Mouse (Mus musculus) limb, embryonic 11.5 days (tissue): ENCODE data around the gene Col6a3. TPM values are rescaled to one million over a fixed set of nuclear protein-coding genes. Genes with fewer than 3 reads are reported as not detected.
A peak's percentile ranks its signal among the peaks of the same experiment; 100 is the strongest.

Experiments used
- ATAC-seq: fragments of 200-750 bp; cut with Nextera tagmentation; 2 replicates; pipeline ENCODE4 v1.8.0; 2017; ENCODE audit warnings: low read depth; ENCODE audit not compliant: insufficient number of reproducible peaks, low FRiP score, low TSS enrichment
- DNase-seq: peaks from one replicate; pipeline ENCODE4 v3.0.0-alpha.2; 2015; ENCODE audit warnings: low spot score
- H3K27ac ChIP-seq: fragments of 300-500 bp; sonication (generic); replicated peaks from 2 replicates; pipeline ENCODE4 v1.5.1; 2014; ENCODE audit warnings: low read depth, mild to moderate bottlenecking, low read length
- H3K27me3 ChIP-seq: fragments of 300-500 bp; sonication (generic); 2 replicates; pipeline ENCODE4 v1.6.1; 2014; ENCODE audit warnings: mild to moderate bottlenecking, low read length, mixed read lengths; ENCODE audit not compliant: control insufficient read depth, insufficient read depth
- H3K36me3 ChIP-seq: fragments of 300-500 bp; sonication (generic); 2 replicates; pipeline ENCODE4 v1.6.1; 2014; ENCODE audit warnings: mild to moderate bottlenecking, low read length, moderate library complexity, mixed read lengths; ENCODE audit not compliant: control insufficient read depth, insufficient read depth
- H3K4me1 ChIP-seq: fragments of 300-500 bp; sonication (generic); 2 replicates; pipeline ENCODE4 v1.6.1; 2014; ENCODE audit warnings: low read length, mixed read lengths; ENCODE audit not compliant: control insufficient read depth, insufficient read depth
- H3K4me2 ChIP-seq: fragments of 300-500 bp; sonication (generic); 2 replicates; pipeline ENCODE4 v1.6.1; 2014; ENCODE audit warnings: low read depth, mild to moderate bottlenecking, moderate library complexity; ENCODE audit not compliant: severe bottlenecking
- H3K4me3 ChIP-seq: fragments of 300-500 bp; sonication (generic); 2 replicates; pipeline ENCODE4 v1.5.1; 2014; ENCODE audit warnings: low read depth, low read length
- H3K9ac ChIP-seq: fragments of 300-500 bp; sonication (generic); 2 replicates; pipeline ENCODE4 v1.6.1; 2014; ENCODE audit warnings: mild to moderate bottlenecking, low read length
- H3K9me3 ChIP-seq: fragments of 300-500 bp; sonication (generic); 2 replicates; pipeline ENCODE4 v1.6.1; 2016; ENCODE audit warnings: low read length; ENCODE audit not compliant: control insufficient read depth
- WGBS: fragments of 180-500 bp; shearing (Covaris S2); extraction: QIAGEN DNeasy Blood & Tissue Kit; methylation state at CpG from one replicate; pipeline ENCODE4 v1.1.7; 2014; 5-methylcytosine and 5-hydroxymethylcytosine counted together
- polyA plus RNA-seq: library from polyadenylated mRNA; unstranded; fragments of >200 nt; fragmentation: Nextera tagmentation; extraction: Ambion mirVana; gene quantifications from 2 replicates; pipeline ENCODE4 v1.2.1, GENCODE M21; 2014

The Col6a3 gene
- polyA plus RNA-seq = 7.5 and 10.3 TPM in 2 replicates

GRCm38 (mm10) chr1:90843836-90844235, at the start of gene Col6a3:
TSS of gene Col6a3 (minus strand) at chr1:90843971.
- peak within 1 kb of the TSS; percentile 30; the same call in 1 of the 2 replicates for H3K4me2 ChIP-seq
- no peaks in the 10 kb centered on the region for H3K36me3 ChIP-seq
- WGBS = 22% methylated on average over 4 of the region's 4 CpGs
- H3K9me3 ChIP-seq = no peaks in the 10 kb centered on the region
- H3K27ac ChIP-seq = no peak within 1 kb of the TSS
- peak; percentile 37 for DNase-seq
- H3K4me3 ChIP-seq = no peak within 1 kb of the TSS
- H3K27me3 ChIP-seq = no peaks in the 10 kb centered on the region
- peak; percentile 45; the same call in 1 of the 2 replicates for ATAC-seq
- no peak within 1 kb of the TSS for H3K9ac ChIP-seq
- peaks cover 19% of the 10 kb centered on the region for H3K4me1 ChIP-seq

DNA sequence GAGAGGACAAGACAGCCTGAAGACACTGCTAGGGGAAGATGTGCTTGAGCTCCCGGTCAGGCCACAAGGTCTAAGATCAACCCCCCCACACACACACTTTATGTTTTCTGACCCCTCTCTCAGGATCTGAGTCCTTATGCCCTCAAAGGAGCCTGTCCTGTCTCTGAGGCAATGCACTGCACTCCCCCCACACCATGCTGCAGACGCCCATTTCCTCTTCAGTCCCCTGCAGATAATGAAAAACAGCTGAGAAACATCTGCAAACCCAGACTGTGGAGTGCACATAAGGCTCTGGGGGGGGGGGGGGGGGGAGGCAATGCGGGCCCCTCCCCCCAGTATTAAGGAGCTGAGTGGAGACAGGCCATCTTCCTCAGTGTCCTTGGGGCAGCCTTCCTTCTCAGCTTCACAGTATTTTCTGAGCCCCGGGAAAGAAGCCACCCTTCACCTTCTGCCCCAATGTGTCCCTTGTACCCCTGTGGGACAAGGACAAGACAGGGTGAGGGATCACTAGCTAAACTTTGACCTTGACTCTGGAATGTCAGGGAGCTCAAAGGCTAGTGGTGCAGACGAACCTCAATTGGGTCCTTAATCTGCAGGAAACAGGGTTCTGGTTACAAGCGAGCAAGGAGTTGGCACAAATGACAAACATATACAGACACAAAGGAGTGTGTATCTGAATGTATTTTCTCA, 42.1 kb upstream of the Col6a3 start:
- H3K27ac ChIP-seq = peak overlapping the region; percentile 48
- DNase-seq (peak; percentile 54), ATAC-seq (peak; percentile 83; the same call in 1 of the 2 replicates)
- H3K9me3 ChIP-seq = no peaks in the 10 kb centered on the region; the same call in 1 of the 2 replicates
- 23% methylated on average over 6 of the region's 6 CpGs for WGBS
- no peak overlapping the region for H3K4me2 ChIP-seq
- no peak overlapping the region for H3K9ac ChIP-seq
- no peaks in the 10 kb centered on the region for H3K36me3 ChIP-seq
- peaks cover 7% of the 10 kb centered on the region for H3K4me1 ChIP-seq
- no peak overlapping the region for H3K4me3 ChIP-seq
- no peaks in the 10 kb centered on the region for H3K27me3 ChIP-seq

- H3K9ac ChIP-seq = no peak overlapping the region
- H3K27ac ChIP-seq = no peak overlapping the region
- 62% methylated on average over 5 of the region's 5 CpGs for WGBS
- H3K4me2 ChIP-seq = no peak overlapping the region
- DNase-seq = no peak
- H3K27me3 ChIP-seq = no peaks in the 10 kb centered on the region
- no peaks in the 10 kb centered on the region for H3K36me3 ChIP-seq
- H3K4me1 ChIP-seq = peaks cover 4% of the 10 kb centered on the region; the same call in 1 of the 2 replicates
- no peak for ATAC-seq
- no peak overlapping the region for H3K4me3 ChIP-seq
- peaks cover 3% of the 10 kb centered on the region; the same call in 1 of the 2 replicates for H3K9me3 ChIP-seq
These were observed 32.9 kb upstream of the Col6a3 start for GRCm38 (mm10) chr1:90876486-90877270.

DNA sequence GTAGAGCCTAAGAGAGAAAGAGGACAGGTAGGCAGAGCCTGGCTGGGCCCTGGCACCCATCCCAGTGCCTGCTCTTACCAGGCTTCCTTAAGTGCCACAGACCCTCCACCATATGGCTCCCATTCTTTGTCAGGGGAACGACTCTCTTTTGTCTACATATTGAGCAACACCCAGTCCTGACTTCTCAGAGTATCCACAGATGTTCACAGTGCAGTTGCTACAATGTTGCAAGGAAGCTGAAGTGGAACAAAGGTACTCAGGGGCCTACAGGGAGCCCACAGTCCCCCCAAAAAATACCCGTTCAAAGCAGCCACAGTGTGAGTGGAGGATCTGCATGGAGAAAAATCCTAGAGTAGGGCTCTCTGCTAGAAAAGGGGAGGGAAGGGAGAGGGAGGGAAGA, 32.2 kb upstream of the Col6a3 start:
- DNase-seq (no peak), ATAC-seq (no peak)
- H3K4me1 ChIP-seq = peaks cover 4% of the 10 kb centered on the region; the same call in 1 of the 2 replicates
- H3K27ac ChIP-seq = no peak overlapping the region
- WGBS = 41% methylated on average over 2 of the region's 2 CpGs
- peaks cover 3% of the 10 kb centered on the region; the same call in 1 of the 2 replicates for H3K9me3 ChIP-seq
- H3K9ac ChIP-seq = no peak overlapping the region
- no peak overlapping the region for H3K4me3 ChIP-seq
- no peaks in the 10 kb centered on the region for H3K36me3 ChIP-seq
- H3K27me3 ChIP-seq = no peaks in the 10 kb centered on the region
- no peak overlapping the region for H3K4me2 ChIP-seq

DNA sequence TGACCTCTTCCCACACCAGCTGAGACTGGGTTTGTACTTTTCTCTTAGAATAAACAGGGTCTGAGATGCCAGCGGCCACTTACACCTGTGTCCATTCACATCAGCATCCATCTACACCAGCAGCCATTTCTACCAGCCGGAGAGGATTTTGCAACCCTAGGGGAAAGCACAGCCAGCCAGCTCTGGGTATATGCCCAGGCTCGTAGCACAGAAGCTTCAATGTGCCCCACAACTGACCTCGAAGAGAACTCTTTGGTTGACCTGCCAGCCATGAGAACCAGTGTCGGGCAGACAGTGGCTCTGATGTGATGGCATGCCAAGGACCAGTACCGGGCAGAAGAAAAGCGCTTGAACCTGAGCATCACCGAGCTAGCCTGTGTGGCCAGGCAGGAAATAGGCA, 31.6 kb upstream of the Col6a3 start:
- Histone ChIP-seq H3K9ac (no peak overlapping the region), H3K27me3 (no peaks in the 10 kb centered on the region), H3K27ac (no peak overlapping the region), H3K4me3 (no peak overlapping the region), H3K4me1 (peaks cover 4% of the 10 kb centered on the region; the same call in 1 of the 2 replicates), H3K4me2 (no peak overlapping the region), H3K9me3 (peaks cover 3% of the 10 kb centered on the region; the same call in 1 of the 2 replicates), H3K36me3 (no peaks in the 10 kb centered on the region)
- no peak for DNase-seq
- 86% methylated on average over 8 of the region's 8 CpGs for WGBS
- ATAC-seq = no peak

- H3K4me1 ChIP-seq = peaks cover 4% of the 10 kb centered on the region; the same call in 1 of the 2 replicates
- H3K27me3 ChIP-seq = no peaks in the 10 kb centered on the region
- no peak overlapping the region for H3K9ac ChIP-seq
- no peak overlapping the region for H3K4me3 ChIP-seq
- no peaks in the 10 kb centered on the region for H3K36me3 ChIP-seq
- H3K9me3 ChIP-seq = peaks cover 3% of the 10 kb centered on the region; the same call in 1 of the 2 replicates
- 87% methylated on average over 2 of the region's 2 CpGs for WGBS
- ATAC-seq (no peak), DNase-seq (no peak)
- H3K4me2 ChIP-seq = no peak overlapping the region
- H3K27ac ChIP-seq = no peak overlapping the region
These were observed 26.8 kb upstream of the Col6a3 start for GRCm38 (mm10) chr1:90870581-90870980.

DNA sequence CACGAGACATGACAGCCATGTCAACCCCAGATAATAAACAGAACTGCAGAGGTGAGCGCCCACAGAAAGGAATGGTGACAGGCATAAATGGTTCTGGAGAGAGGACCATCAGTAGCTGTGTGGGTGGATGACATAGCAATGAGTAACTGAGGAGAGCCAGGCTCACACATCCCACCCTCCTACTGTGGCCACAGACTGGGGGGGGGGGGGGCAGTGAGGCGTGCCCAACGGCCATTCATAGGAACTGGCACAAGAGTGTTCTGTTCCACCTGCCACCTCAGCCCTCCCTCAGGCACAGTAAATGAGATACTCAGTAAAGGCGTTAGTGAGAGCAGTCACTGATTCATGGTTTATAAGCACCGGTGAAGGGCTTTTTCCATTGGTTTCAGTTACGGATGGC, 23.0 kb upstream of the Col6a3 start:
- Histone ChIP-seq H3K4me1 (no peaks in the 10 kb centered on the region), H3K27ac (no peak overlapping the region), H3K4me3 (no peak overlapping the region), H3K36me3 (no peaks in the 10 kb centered on the region), H3K9ac (no peak overlapping the region), H3K9me3 (no peaks in the 10 kb centered on the region), H3K27me3 (no peaks in the 10 kb centered on the region), H3K4me2 (no peak overlapping the region)
- DNase-seq (no peak), ATAC-seq (no peak)
- WGBS = 88% methylated on average over 7 of the region's 7 CpGs

GRCm38 (mm10) chr1:90855880-90856279, 12.1 kb upstream of the Col6a3 start:
- H3K36me3 ChIP-seq = no peaks in the 10 kb centered on the region
- WGBS = 83% methylated on average over 5 of the region's 5 CpGs
- no peaks in the 10 kb centered on the region for H3K27me3 ChIP-seq
- H3K4me1 ChIP-seq = no peaks in the 10 kb centered on the region
- no peak overlapping the region for H3K4me2 ChIP-seq
- H3K9ac ChIP-seq = no peak overlapping the region
- no peak overlapping the region for H3K4me3 ChIP-seq
- H3K27ac ChIP-seq = no peak overlapping the region
- no peak for ATAC-seq
- no peak for DNase-seq
- no peaks in the 10 kb centered on the region for H3K9me3 ChIP-seq
